Mouse (Mus musculus): ENCODE measurements at regions not wholly inside any gene's neighbourhood (a gene's known extent, or its start where the extent isn't known, plus 50 kb on each side); places are given as distances from the start of the nearest gene placed in this dataset.

- WGBS: 68% methylated on average over 9 of the region's 9 CpGs
- H3K36me3 ChIP-seq: no peaks in the 10 kb centered on the region
- H3K9me3 ChIP-seq: no peaks in the 10 kb centered on the region
- no peaks in the 10 kb centered on the region for H3K4me1 ChIP-seq
- no peak overlapping the region for H3K4me2 ChIP-seq (replicated peaks)
- no peaks in the 10 kb centered on the region for H3K27me3 ChIP-seq
- H3K4me3 ChIP-seq: no peak overlapping the region
- H3K9ac ChIP-seq: no peak overlapping the region
- ATAC-seq (ENCODE audit: low FRiP score, low read depth): no peak
- H3K27ac ChIP-seq: no peak overlapping the region
Measured at GRCm38 (mm10) chr12:26057491-26058054, 357.5 kb downstream of the Rnf144a start.

- H3K9me3 ChIP-seq: no peaks in the 10 kb centered on the region
- H3K36me3 ChIP-seq: no peaks in the 10 kb centered on the region
- H3K4me3 ChIP-seq: no peak overlapping the region
- H3K4me1 ChIP-seq: no peaks in the 10 kb centered on the region
- no peaks in the 10 kb centered on the region for H3K27me3 ChIP-seq
- H3K9ac ChIP-seq: no peak overlapping the region
- 80% methylated on average over 6 of the region's 6 CpGs for WGBS
- H3K4me2 ChIP-seq (replicated peaks): no peak overlapping the region
- ATAC-seq (ENCODE audit: low FRiP score, low read depth): no peak
- no peak overlapping the region for H3K27ac ChIP-seq
Measured at GRCm38 (mm10) chr12:26046991-26047390, 368.1 kb downstream of the Rnf144a start.

GRCm38 (mm10) chr12:26045321-26045720, 369.7 kb downstream of the Rnf144a start:
- WGBS: 86% methylated on average over 1 of the region's 1 CpGs
- H3K4me2 ChIP-seq (replicated peaks): no peak overlapping the region
- H3K36me3 ChIP-seq: no peaks in the 10 kb centered on the region
- no peaks in the 10 kb centered on the region for H3K4me1 ChIP-seq
- no peak overlapping the region for H3K4me3 ChIP-seq
- H3K27ac ChIP-seq: no peak overlapping the region
- no peak for ATAC-seq (ENCODE audit: low FRiP score, low read depth)
- H3K9me3 ChIP-seq: no peaks in the 10 kb centered on the region
- no peak overlapping the region for H3K9ac ChIP-seq
- H3K27me3 ChIP-seq: no peaks in the 10 kb centered on the region

GRCm38 (mm10) chr12:26012951-26013350, 402.1 kb downstream of the Rnf144a start:
- Histone ChIP-seq H3K9me3 (no peaks in the 10 kb centered on the region), H3K4me3 (no peak overlapping the region), H3K4me2 (replicated peaks) (no peak overlapping the region), H3K36me3 (no peaks in the 10 kb centered on the region), H3K9ac (no peak overlapping the region), H3K27me3 (no peaks in the 10 kb centered on the region), H3K4me1 (no peaks in the 10 kb centered on the region), H3K27ac (no peak overlapping the region)
- 77% methylated on average over 5 of the region's 5 CpGs for WGBS
- no peak for ATAC-seq (ENCODE audit: low FRiP score, low read depth)

- Histone ChIP-seq H3K27me3 (no peaks in the 10 kb centered on the region), H3K9me3 (no peaks in the 10 kb centered on the region; the same call in 1 of the 2 replicates), H3K4me1 (no peaks in the 10 kb centered on the region), H3K9ac (no peak overlapping the region), H3K4me3 (no peak overlapping the region), H3K4me2 (replicated peaks) (no peak overlapping the region), H3K36me3 (no peaks in the 10 kb centered on the region), H3K27ac (no peak overlapping the region)
- WGBS: 83% methylated on average over 4 of the region's 4 CpGs
- ATAC-seq (ENCODE audit: low FRiP score, low read depth): no peak
Measured at GRCm38 (mm10) chr12:25994063-25994462, 421.0 kb downstream of the Rnf144a start.

GRCm38 (mm10) chr12:25991801-25992525, 423.1 kb downstream of the Rnf144a start:
- Histone ChIP-seq H3K36me3 (no peaks in the 10 kb centered on the region), H3K9ac (no peak overlapping the region), H3K27ac (no peak overlapping the region), H3K27me3 (no peaks in the 10 kb centered on the region), H3K9me3 (peaks cover 4% of the 10 kb centered on the region; the same call in 1 of the 2 replicates), H3K4me1 (no peaks in the 10 kb centered on the region), H3K4me3 (no peak overlapping the region), H3K4me2 (replicated peaks) (no peak overlapping the region)
- ATAC-seq (ENCODE audit: low FRiP score, low read depth): no peak
- 72% methylated on average over 6 of the region's 6 CpGs for WGBS

GRCm38 (mm10) chr12:25982545-25982944, 432.5 kb downstream of the Rnf144a start:
- H3K9me3 ChIP-seq: no peaks in the 10 kb centered on the region
- ATAC-seq (ENCODE audit: low FRiP score, low read depth): no peak
- WGBS: 88% methylated on average over 4 of the region's 4 CpGs

GRCm38 (mm10) chr12:25978335-25978734, 436.7 kb downstream of the Rnf144a start:
- Histone ChIP-seq H3K4me1 (peaks cover 19% of the 10 kb centered on the region), H3K27ac (no peak overlapping the region), H3K9ac (no peak overlapping the region), H3K27me3 (no peaks in the 10 kb centered on the region), H3K36me3 (no peaks in the 10 kb centered on the region), H3K4me3 (no peak overlapping the region), H3K9me3 (no peaks in the 10 kb centered on the region), H3K4me2 (replicated peaks) (no peak overlapping the region)
- ATAC-seq (ENCODE audit: low FRiP score, low read depth): peak; percentile 82
- WGBS: 38% methylated on average over 5 of the region's 5 CpGs

More at GRCm38 (mm10) chr12:25982545-25982944, 432.5 kb downstream of the Rnf144a start:
- no peak overlapping the region for H3K4me2 ChIP-seq (replicated peaks)
- peaks cover 8% of the 10 kb centered on the region for H3K4me1 ChIP-seq
- H3K27me3 ChIP-seq: no peaks in the 10 kb centered on the region
- H3K27ac ChIP-seq: no peak overlapping the region
- H3K9ac ChIP-seq: no peak overlapping the region
- no peaks in the 10 kb centered on the region for H3K36me3 ChIP-seq
- no peak overlapping the region for H3K4me3 ChIP-seq

GRCm38 (mm10) chr12:25958584-25958983, 456.5 kb downstream of the Rnf144a start:
- no peak overlapping the region for H3K27ac ChIP-seq
- H3K9ac ChIP-seq: no peak overlapping the region
- no peak for ATAC-seq (ENCODE audit: low FRiP score, low read depth)
- no peaks in the 10 kb centered on the region for H3K4me1 ChIP-seq
- WGBS: 80% methylated on average over 4 of the region's 4 CpGs
- no peak overlapping the region for H3K4me3 ChIP-seq
- no peak overlapping the region for H3K4me2 ChIP-seq (replicated peaks)
- no peaks in the 10 kb centered on the region for H3K27me3 ChIP-seq
- H3K36me3 ChIP-seq: no peaks in the 10 kb centered on the region
- H3K9me3 ChIP-seq: no peaks in the 10 kb centered on the region

GRCm38 (mm10) chr12:25957547-25957946, 457.5 kb downstream of the Rnf144a start:
- H3K9ac ChIP-seq: no peak overlapping the region
- no peak overlapping the region for H3K4me2 ChIP-seq (replicated peaks)
- no peak overlapping the region for H3K27ac ChIP-seq
- no peaks in the 10 kb centered on the region for H3K9me3 ChIP-seq
- 89% methylated on average over 1 of the region's 1 CpGs for WGBS
- no peaks in the 10 kb centered on the region for H3K36me3 ChIP-seq
- H3K27me3 ChIP-seq: no peaks in the 10 kb centered on the region
- ATAC-seq (ENCODE audit: low FRiP score, low read depth): no peak
- H3K4me3 ChIP-seq: no peak overlapping the region
- no peaks in the 10 kb centered on the region for H3K4me1 ChIP-seq

- Histone ChIP-seq H3K4me2 (replicated peaks) (no peak overlapping the region), H3K27ac (no peak overlapping the region), H3K4me1 (no peaks in the 10 kb centered on the region), H3K9ac (no peak overlapping the region), H3K27me3 (no peaks in the 10 kb centered on the region), H3K4me3 (no peak overlapping the region), H3K9me3 (no peaks in the 10 kb centered on the region), H3K36me3 (no peaks in the 10 kb centered on the region)
- 72% methylated on average over 7 of the region's 7 CpGs for WGBS
- no peak for ATAC-seq (ENCODE audit: low FRiP score, low read depth)
Measured at GRCm38 (mm10) chr12:25947107-25947506, 467.9 kb downstream of the Rnf144a start.

- Histone ChIP-seq H3K27ac (no peak overlapping the region), H3K9me3 (no peaks in the 10 kb centered on the region)
Measured at GRCm38 (mm10) chr12:25946121-25946520, 468.9 kb downstream of the Rnf144a start.

GRCm38 (mm10) chr12:25938856-25939255, 476.2 kb downstream of the Rnf144a start:
- Histone ChIP-seq H3K9ac (no peak overlapping the region), H3K9me3 (no peaks in the 10 kb centered on the region), H3K4me3 (no peak overlapping the region), H3K4me2 (replicated peaks) (no peak overlapping the region), H3K27ac (no peak overlapping the region), H3K27me3 (no peaks in the 10 kb centered on the region), H3K4me1 (no peaks in the 10 kb centered on the region), H3K36me3 (no peaks in the 10 kb centered on the region)
- WGBS: 73% methylated on average over 6 of the region's 6 CpGs
- ATAC-seq (ENCODE audit: low FRiP score, low read depth): no peak

More at GRCm38 (mm10) chr12:25946121-25946520, 468.9 kb downstream of the Rnf144a start:
- Histone ChIP-seq H3K9ac (no peak overlapping the region), H3K27me3 (no peaks in the 10 kb centered on the region), H3K4me3 (no peak overlapping the region), H3K36me3 (no peaks in the 10 kb centered on the region), H3K4me1 (no peaks in the 10 kb centered on the region), H3K4me2 (replicated peaks) (no peak overlapping the region)
- WGBS: 81% methylated on average over 3 of the region's 3 CpGs
- no peak for ATAC-seq (ENCODE audit: low FRiP score, low read depth)
